Mouse (Mus musculus): Measurements from ENCODE around the gene Asap3. TPM values are rescaled to one million over a fixed set of nuclear protein-coding genes. Genes with fewer than 3 reads are reported as not detected.

Gene Asap3
- polyA plus RNA-seq, 1 experiment from 2014 or later: 2.9 TPM

DNA sequence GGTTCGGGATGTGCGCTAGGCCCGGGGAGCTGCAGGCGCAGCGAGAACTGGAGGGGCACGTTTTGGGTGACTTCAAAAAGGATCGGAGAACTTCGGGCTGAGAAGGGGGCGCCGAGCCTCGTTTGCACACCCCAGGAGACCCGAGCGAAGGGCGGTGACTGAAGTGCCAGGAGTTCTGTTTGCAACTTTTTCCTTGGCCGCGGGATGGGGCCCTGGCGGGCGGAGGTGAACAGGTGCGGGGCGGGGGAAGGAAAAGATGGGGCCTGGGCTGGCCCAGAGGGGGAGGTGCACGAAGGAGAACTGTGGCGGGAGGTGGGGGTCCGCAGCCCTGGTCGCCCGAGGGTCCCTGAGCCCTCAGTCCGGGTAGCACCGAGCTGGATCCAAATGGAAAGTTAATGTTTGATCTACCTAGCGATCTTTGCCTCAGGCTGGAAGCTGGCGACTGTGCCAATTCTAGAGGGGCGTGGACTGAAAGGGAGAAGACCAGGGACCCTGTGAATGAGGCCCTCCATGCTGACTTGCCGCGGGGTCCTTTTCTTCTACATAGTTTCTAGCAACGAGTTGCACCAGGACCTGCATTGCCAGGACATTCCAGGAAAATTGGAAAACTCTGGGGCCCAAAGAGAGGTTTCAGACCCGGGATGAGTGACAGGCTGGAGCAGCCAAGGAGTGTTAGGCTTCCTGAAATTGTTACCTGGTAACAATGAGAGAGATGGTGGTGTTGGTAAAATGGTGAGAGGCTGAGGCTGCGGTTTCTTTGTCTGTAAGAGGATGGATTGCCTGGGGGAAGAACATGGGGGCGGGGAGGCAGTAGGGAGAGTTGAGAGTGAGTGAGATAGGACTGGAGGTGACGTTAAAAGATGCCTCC, 42.5 kb downstream of the Asap3 start:
- Histone ChIP-seq H3K4me2 (peak overlapping the region; percentile 70), H3K9me3 (replicated peaks) (no peaks in the 10 kb centered on the region), H3K27ac (no peak overlapping the region), H3K36me3 (ENCODE audit: poor library complexity, severe bottlenecking) (no peaks in the 10 kb centered on the region), H3K4me1 (peaks cover 35% of the 10 kb centered on the region), H3K27me3 (peaks cover 84% of the 10 kb centered on the region), H3K4me3 (peak overlapping the region; percentile 40), H3K9ac (0 out of 2 replicates have a peak overlapping the region, but pooled peaks have one; percentile 40)
- WGBS: 1% methylated on average over 37 of the region's 37 CpGs
- no peak for ATAC-seq

- H3K9me3 ChIP-seq (replicated peaks): no peaks in the 10 kb centered on the region
- ATAC-seq: no peak
- H3K36me3 ChIP-seq (ENCODE audit: poor library complexity, severe bottlenecking): no peaks in the 10 kb centered on the region
- 3% methylated on average over 11 of the region's 11 CpGs for WGBS
- H3K27ac ChIP-seq: no peak overlapping the region
- peaks cover 35% of the 10 kb centered on the region for H3K4me1 ChIP-seq
- H3K27me3 ChIP-seq: peaks cover 78% of the 10 kb centered on the region
- H3K9ac ChIP-seq: no peak overlapping the region
- 0 out of 2 replicates have a peak overlapping the region, but pooled peaks have one; percentile 40 for H3K4me3 ChIP-seq
- peak overlapping the region; percentile 70 for H3K4me2 ChIP-seq
Measured at GRCm38 (mm10) chr4:136249332-136249647, 43.1 kb downstream of the Asap3 start.

GRCm38 (mm10) chr4:136249780-136250179, 43.6 kb downstream of the Asap3 start:
- no peaks in the 10 kb centered on the region for H3K36me3 ChIP-seq (ENCODE audit: poor library complexity, severe bottlenecking)
- peaks cover 74% of the 10 kb centered on the region for H3K27me3 ChIP-seq
- H3K9ac ChIP-seq: no peak overlapping the region
- H3K4me1 ChIP-seq: peaks cover 35% of the 10 kb centered on the region
- no peak overlapping the region for H3K4me3 ChIP-seq
- WGBS: 44% methylated on average over 9 of the region's 9 CpGs
- no peak overlapping the region for H3K4me2 ChIP-seq
- ATAC-seq: no peak
- no peak overlapping the region for H3K27ac ChIP-seq
- no peaks in the 10 kb centered on the region for H3K9me3 ChIP-seq (replicated peaks)

DNA sequence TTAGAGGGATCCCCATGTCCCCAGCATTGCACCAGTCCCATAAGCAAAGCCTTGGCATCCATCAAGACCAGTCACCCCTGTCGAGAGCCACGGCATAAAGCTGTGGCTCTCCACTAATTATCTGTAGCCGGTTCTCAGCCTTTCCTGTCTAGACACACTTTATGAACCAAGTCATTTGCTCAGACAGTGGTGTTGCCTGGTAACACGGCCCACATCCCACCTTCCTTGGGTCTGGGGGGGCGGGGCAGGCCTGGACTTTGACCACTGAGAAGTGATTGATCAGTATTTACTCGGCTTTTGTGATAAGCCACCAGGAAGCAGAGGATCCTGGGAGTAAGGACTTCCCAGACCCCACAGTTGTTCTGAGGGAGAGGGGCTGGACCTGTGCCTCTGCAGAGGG, 49.8 kb downstream of the Asap3 start:
- Histone ChIP-seq H3K27me3 (peaks cover 14% of the 10 kb centered on the region), H3K36me3 (ENCODE audit: poor library complexity, severe bottlenecking) (no peaks in the 10 kb centered on the region), H3K9me3 (replicated peaks) (no peaks in the 10 kb centered on the region), H3K4me3 (no peak overlapping the region), H3K4me1 (0 out of 2 replicates have a peak, but pooled peaks cover 4% of the 10 kb centered on the region), H3K27ac (no peak overlapping the region), H3K9ac (no peak overlapping the region), H3K4me2 (no peak overlapping the region)
- 71% methylated on average over 6 of the region's 6 CpGs for WGBS
- ATAC-seq: no peak

GRCm38 (mm10) chr4:136256696-136257095, 50.5 kb downstream of the Asap3 start:
- 89% methylated on average over 10 of the region's 10 CpGs for WGBS
- Histone ChIP-seq H3K9ac (no peak overlapping the region), H3K27me3 (peaks cover 8% of the 10 kb centered on the region), H3K4me3 (no peak overlapping the region), H3K27ac (no peak overlapping the region), H3K4me2 (no peak overlapping the region), H3K36me3 (ENCODE audit: poor library complexity, severe bottlenecking) (no peaks in the 10 kb centered on the region), H3K9me3 (replicated peaks) (no peaks in the 10 kb centered on the region), H3K4me1 (0 out of 2 replicates have a peak, but pooled peaks cover 4% of the 10 kb centered on the region)
- no peak for ATAC-seq

GRCm38 (mm10) chr4:136259916-136260315, 53.8 kb downstream of the Asap3 start:
- no peaks in the 10 kb centered on the region for H3K36me3 ChIP-seq (ENCODE audit: poor library complexity, severe bottlenecking)
- no peaks in the 10 kb centered on the region; the same call in 1 of the 2 replicates for H3K27me3 ChIP-seq
- 0 out of 2 replicates have a peak, but pooled peaks cover 4% of the 10 kb centered on the region for H3K4me1 ChIP-seq
- H3K9me3 ChIP-seq (replicated peaks): no peaks in the 10 kb centered on the region
- no peak for ATAC-seq
- no peak overlapping the region for H3K27ac ChIP-seq
- H3K4me3 ChIP-seq: no peak overlapping the region
- no peak overlapping the region for H3K4me2 ChIP-seq
- 62% methylated on average over 3 of the region's 3 CpGs for WGBS
- no peak overlapping the region for H3K9ac ChIP-seq

DNA sequence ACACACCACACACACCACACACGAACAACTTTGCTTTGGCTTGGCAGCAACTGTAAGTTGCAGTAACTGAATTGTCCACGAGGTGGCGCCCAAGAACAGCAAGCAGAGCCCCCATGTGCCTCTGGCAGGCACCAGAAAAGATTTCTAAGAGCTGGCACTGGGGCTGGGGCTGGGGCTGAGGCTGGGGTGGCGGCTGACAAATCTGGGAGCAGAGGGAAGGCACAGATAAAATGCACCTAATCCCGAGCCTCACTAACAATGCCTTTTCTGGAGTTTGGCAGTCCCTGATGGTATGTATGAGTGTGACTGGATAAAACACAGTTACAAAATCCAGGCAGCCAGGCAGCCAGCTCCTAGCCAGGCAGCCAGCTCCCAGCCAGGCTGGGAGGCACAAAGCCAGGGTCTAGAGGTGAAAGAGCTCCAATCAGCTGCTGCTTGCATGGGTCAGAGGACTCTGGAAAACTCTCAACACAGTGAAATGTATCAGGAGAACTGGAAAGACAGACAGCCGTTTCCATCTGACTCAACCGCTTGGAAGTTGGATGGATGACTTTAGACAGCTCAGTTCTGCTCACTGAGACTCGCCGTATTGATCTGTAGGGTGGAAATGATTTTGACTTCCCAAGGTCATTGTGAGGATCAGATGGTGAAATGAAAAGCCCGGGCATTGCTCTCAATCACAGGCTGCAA, 54.5 kb downstream of the Asap3 start:
- H3K36me3 ChIP-seq (ENCODE audit: poor library complexity, severe bottlenecking): no peaks in the 10 kb centered on the region
- H3K27ac ChIP-seq: no peak overlapping the region
- no peak overlapping the region for H3K4me2 ChIP-seq
- no peak for ATAC-seq
- 0 out of 2 replicates have a peak, but pooled peaks cover 4% of the 10 kb centered on the region for H3K4me1 ChIP-seq
- no peak overlapping the region for H3K9ac ChIP-seq
- H3K4me3 ChIP-seq: no peak overlapping the region
- no peaks in the 10 kb centered on the region; the same call in 1 of the 2 replicates for H3K27me3 ChIP-seq
- H3K9me3 ChIP-seq (replicated peaks): no peaks in the 10 kb centered on the region
- WGBS: 46% methylated on average over 9 of the region's 10 CpGs

DNA sequence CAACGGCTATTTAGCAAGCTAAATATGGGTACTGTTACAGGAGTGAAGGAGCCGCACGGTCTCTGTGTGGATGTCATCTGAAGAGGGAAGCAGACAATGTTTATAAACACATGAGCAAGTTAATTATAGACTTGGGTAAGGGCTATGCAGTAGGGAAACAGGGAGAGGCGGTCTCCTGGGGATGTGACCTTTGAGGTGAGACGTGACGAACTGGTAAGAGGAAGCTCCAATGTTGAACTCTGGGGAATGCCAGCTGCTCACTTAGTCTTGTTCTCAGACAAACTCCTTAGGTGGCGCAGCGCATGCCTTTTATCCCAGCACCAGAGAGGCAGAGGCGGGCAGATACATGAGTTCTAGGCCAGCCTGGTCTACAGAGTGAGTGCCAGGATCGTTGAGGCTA, 55.7 kb downstream of the Asap3 start:
- no peaks in the 10 kb centered on the region for H3K36me3 ChIP-seq (ENCODE audit: poor library complexity, severe bottlenecking)
- no peak overlapping the region for H3K4me2 ChIP-seq
- no peaks in the 10 kb centered on the region; the same call in 1 of the 2 replicates for H3K27me3 ChIP-seq
- 78% methylated on average over 10 of the region's 10 CpGs for WGBS
- no peak for ATAC-seq
- no peak overlapping the region for H3K4me3 ChIP-seq
- H3K9me3 ChIP-seq (replicated peaks): no peaks in the 10 kb centered on the region
- H3K9ac ChIP-seq: no peak overlapping the region
- H3K4me1 ChIP-seq: 0 out of 2 replicates have a peak, but pooled peaks cover 4% of the 10 kb centered on the region
- H3K27ac ChIP-seq: no peak overlapping the region

DNA sequence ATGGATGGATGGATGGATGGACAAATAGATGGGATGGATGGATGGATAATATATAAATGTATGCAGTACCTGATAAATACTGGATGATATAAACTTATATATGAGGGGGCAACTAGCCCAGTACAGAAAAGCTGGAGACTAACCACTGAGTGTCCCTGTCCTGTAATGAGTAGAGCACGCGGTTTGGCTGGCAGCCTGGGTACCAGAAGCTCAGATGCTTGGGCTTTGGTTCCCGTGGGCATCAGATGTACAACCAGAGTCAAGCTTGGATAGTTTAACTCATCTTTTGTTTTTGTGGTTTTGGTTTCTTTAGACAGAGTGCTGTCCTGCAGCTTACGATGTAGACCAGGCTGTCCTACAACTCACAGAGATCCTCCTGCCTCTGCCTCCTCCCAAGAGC, 57.4 kb downstream of the Asap3 start:
- H3K36me3 ChIP-seq (ENCODE audit: poor library complexity, severe bottlenecking): no peaks in the 10 kb centered on the region
- WGBS: 97% methylated on average over 4 of the region's 4 CpGs
- H3K27me3 ChIP-seq: no peaks in the 10 kb centered on the region; the same call in 1 of the 2 replicates
- H3K27ac ChIP-seq: no peak overlapping the region
- H3K4me1 ChIP-seq: 0 out of 2 replicates have a peak, but pooled peaks cover 4% of the 10 kb centered on the region
- H3K9ac ChIP-seq: no peak overlapping the region
- H3K9me3 ChIP-seq (replicated peaks): no peaks in the 10 kb centered on the region
- no peak overlapping the region for H3K4me3 ChIP-seq
- ATAC-seq: no peak
- no peak overlapping the region for H3K4me2 ChIP-seq

DNA sequence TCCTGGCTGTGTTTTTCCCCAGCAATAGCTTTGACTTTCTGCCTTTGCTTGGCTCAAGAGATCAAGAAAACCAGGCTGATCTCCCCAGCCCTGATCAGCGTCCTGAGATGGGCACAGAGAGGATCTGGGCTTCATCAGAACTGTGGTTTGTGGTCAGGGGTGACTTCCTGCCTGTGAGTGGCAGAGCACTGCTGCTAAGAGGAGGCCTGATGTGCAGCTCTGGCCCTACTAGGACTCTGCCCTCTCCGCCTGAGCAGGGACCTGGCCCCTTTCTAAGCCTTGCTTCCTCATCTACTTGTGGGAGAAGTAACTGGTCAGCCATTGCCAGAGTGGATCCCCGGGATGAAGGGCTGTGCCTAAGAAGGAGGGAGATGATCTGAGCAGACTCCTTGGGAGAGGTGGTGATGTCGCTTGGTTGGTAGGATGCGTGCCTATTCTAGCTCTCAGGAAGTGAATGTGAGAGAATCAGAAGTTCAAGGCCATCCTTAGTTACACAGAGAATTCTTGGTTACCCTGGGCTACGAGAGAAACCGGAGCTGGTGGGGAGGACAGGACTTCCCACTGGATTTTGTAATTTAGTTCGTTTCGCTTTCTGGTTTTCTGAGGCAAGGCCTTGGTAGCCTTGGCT, 60.7 kb downstream of the Asap3 start:
- WGBS: 85% methylated on average over 9 of the region's 9 CpGs
- no peaks in the 10 kb centered on the region for H3K9me3 ChIP-seq (replicated peaks)

GRCm38 (mm10) chr4:136268912-136269311, 62.7 kb downstream of the Asap3 start:
- Histone ChIP-seq H3K36me3 (ENCODE audit: poor library complexity, severe bottlenecking) (no peaks in the 10 kb centered on the region), H3K27me3 (no peaks in the 10 kb centered on the region), H3K4me1 (no peaks in the 10 kb centered on the region), H3K9me3 (replicated peaks) (peaks cover 12% of the 10 kb centered on the region), H3K4me3 (no peak overlapping the region), H3K27ac (no peak overlapping the region), H3K9ac (no peak overlapping the region), H3K4me2 (no peak overlapping the region)
- 88% methylated on average over 1 of the region's 1 CpGs for WGBS
- no peak for ATAC-seq

More for the DNA sequence above, 60.7 kb downstream of the Asap3 start:
- H3K4me1 ChIP-seq: no peaks in the 10 kb centered on the region
- H3K27ac ChIP-seq: no peak overlapping the region
- no peak overlapping the region for H3K4me3 ChIP-seq
- no peak overlapping the region for H3K9ac ChIP-seq
- no peak for ATAC-seq
- no peaks in the 10 kb centered on the region for H3K36me3 ChIP-seq (ENCODE audit: poor library complexity, severe bottlenecking)
- H3K27me3 ChIP-seq: no peaks in the 10 kb centered on the region
- no peak overlapping the region for H3K4me2 ChIP-seq

DNA sequence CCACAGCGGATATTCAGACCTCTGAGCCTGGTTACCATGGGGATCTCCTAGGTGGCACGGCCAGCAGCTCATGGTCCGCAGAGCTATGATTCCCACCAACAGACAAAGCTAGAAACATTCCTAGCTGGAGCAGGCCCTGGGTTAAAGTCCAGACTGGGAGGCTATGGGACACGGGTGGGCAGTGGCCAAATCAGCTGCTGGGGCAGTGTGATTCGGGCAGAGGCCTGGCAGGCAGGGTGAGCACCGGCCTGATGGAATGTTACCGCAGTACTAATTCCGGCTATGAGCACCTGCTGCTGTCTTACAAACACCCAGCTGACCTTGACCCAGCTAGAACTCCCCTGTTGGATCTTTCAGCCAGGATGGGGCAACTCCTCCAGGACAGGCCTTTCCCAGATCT, 64.5 kb downstream of the Asap3 start:
- Histone ChIP-seq H3K27me3 (no peaks in the 10 kb centered on the region), H3K9ac (no peak overlapping the region), H3K4me1 (no peaks in the 10 kb centered on the region), H3K9me3 (replicated peaks) (peaks cover 12% of the 10 kb centered on the region), H3K4me2 (no peak overlapping the region), H3K36me3 (ENCODE audit: poor library complexity, severe bottlenecking) (no peaks in the 10 kb centered on the region), H3K4me3 (no peak overlapping the region), H3K27ac (no peak overlapping the region)
- no peak for ATAC-seq
- WGBS: 87% methylated on average over 8 of the region's 8 CpGs

All from forebrain, embryonic 13.5 days (tissue).